Mouse (Mus musculus) liver, postnatal 0 days (tissue): ENCODE results near the gene Cox6a1. TPM values are rescaled to one million over a fixed set of nuclear protein-coding genes. Genes with fewer than 3 reads are reported as not detected.

ENCODE experiments used
- ATAC-seq: fragments of 200-750 bp; cut with Nextera tagmentation; 2 replicates; pipeline ENCODE4 v1.8.0; 2017; ENCODE audit warnings: mild to moderate bottlenecking, moderate library complexity
- DNase-seq: peaks from one replicate; pipeline ENCODE4 v3.0.0-alpha.2; 2016
- H3K27ac ChIP-seq: fragments of 300-500 bp; sonication (generic); 2 replicates; pipeline ENCODE4 v1.5.1; 2014; ENCODE audit warnings: antibody characterized with exemption, moderate library complexity, mild to moderate bottlenecking, low read depth
- H3K27me3 ChIP-seq: fragments of 300-500 bp; sonication (generic); 2 replicates; pipeline ENCODE4 v1.6.1; 2014; ENCODE audit warnings: low read length, control low read depth, mixed read lengths; ENCODE audit not compliant: insufficient read depth
- H3K36me3 ChIP-seq: fragments of 300-500 bp; sonication (generic); replicated peaks from 2 replicates; pipeline ENCODE4 v1.6.1; 2014; ENCODE audit warnings: mild to moderate bottlenecking, control low read depth, low read length, moderate library complexity, mixed read lengths; ENCODE audit not compliant: insufficient read depth
- H3K4me1 ChIP-seq: fragments of 300-500 bp; sonication (generic); 2 replicates; pipeline ENCODE4 v1.6.1; 2014; ENCODE audit warnings: antibody characterized with exemption, mild to moderate bottlenecking, control low read depth; ENCODE audit not compliant: insufficient read depth
- H3K4me2 ChIP-seq: fragments of 300-500 bp; sonication (generic); 2 replicates; pipeline ENCODE4 v1.6.1; 2014; ENCODE audit warnings: low read depth, mild to moderate bottlenecking, low read length, moderate library complexity, mixed read lengths
- H3K4me3 ChIP-seq: fragments of 300-500 bp; sonication (generic); 2 replicates; pipeline ENCODE4 v1.5.1; 2014; ENCODE audit warnings: low read depth, low read length
- H3K9ac ChIP-seq: fragments of 300-500 bp; sonication (generic); replicated peaks from 2 replicates; pipeline ENCODE4 v1.6.1; 2014; ENCODE audit warnings: mild to moderate bottlenecking, moderate library complexity
- H3K9me3 ChIP-seq: fragments of 300-500 bp; sonication (generic); 2 replicates; pipeline ENCODE4 v1.6.1; 2016; ENCODE audit warnings: mild to moderate bottlenecking, control low read depth, low read length, mixed read lengths
- CTCF ChIP-seq: sonication (generic); IDR thresholded peaks from 2 replicates; pipeline ENCODE4 v1.5.1; 2016; ENCODE audit warnings: antibody characterized with exemption, low read depth
- EP300 ChIP-seq: IDR thresholded peaks from 2 replicates; pipeline ENCODE4 v1.6.1; 2016; ENCODE audit warnings: antibody characterized with exemption, low read depth, mild to moderate bottlenecking
- WGBS: fragments of 180-500 bp; shearing (Covaris S2); extraction: QIAGEN DNeasy Blood & Tissue Kit; methylation state at CpG from one replicate; pipeline ENCODE4 v1.1.7; 2014; ENCODE audit not compliant: insufficient replicate concordance; 5-methylcytosine and 5-hydroxymethylcytosine counted together
- polyA plus RNA-seq: library from polyadenylated mRNA; unstranded; fragments of >200 nt; fragmentation: Nextera tagmentation; extraction: Ambion mirVana; gene quantifications from 2 replicates; pipeline ENCODE4 v1.2.1, GENCODE M21; 2015

Gene Cox6a1
- polyA plus RNA-seq, 1 experiment from 2014 or later = 952 TPM

DNA sequence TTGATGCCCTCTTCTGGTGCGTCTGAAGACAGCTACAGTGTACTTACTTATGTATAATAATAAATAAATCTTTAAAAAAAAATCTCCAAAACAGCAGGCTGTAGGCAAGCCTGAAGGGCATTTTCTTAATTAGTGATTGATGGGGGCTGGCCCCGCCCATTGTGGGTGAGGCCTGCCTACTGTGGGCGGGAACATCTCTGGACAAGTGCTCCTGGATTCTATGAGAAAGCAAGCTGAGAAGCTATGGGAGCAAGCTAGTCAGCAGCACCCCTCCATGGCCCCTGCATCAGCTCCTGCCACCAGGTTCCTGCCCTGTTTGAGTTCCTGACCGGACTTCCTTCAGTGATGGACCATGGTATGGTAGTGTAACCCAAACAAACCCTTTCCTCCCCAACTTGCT is 16.0 kb upstream of the Cox6a1 start:
- Histone ChIP-seq H3K27me3 (peaks cover 8% of the 10 kb centered on the region; the same call in 1 of the 2 replicates), H3K36me3 (no peaks in the 10 kb centered on the region), H3K27ac (no peak overlapping the region), H3K9me3 (no peaks in the 10 kb centered on the region), H3K4me3 (no peak overlapping the region), H3K4me1 (no peaks in the 10 kb centered on the region), H3K4me2 (no peak overlapping the region), H3K9ac (no peak overlapping the region)
- WGBS = 72% methylated on average over 4 of the region's 4 CpGs
- no peak for DNase-seq
- ATAC-seq = no peak
- TF ChIP-seq CTCF (no peak), EP300 (no peak)

DNA sequence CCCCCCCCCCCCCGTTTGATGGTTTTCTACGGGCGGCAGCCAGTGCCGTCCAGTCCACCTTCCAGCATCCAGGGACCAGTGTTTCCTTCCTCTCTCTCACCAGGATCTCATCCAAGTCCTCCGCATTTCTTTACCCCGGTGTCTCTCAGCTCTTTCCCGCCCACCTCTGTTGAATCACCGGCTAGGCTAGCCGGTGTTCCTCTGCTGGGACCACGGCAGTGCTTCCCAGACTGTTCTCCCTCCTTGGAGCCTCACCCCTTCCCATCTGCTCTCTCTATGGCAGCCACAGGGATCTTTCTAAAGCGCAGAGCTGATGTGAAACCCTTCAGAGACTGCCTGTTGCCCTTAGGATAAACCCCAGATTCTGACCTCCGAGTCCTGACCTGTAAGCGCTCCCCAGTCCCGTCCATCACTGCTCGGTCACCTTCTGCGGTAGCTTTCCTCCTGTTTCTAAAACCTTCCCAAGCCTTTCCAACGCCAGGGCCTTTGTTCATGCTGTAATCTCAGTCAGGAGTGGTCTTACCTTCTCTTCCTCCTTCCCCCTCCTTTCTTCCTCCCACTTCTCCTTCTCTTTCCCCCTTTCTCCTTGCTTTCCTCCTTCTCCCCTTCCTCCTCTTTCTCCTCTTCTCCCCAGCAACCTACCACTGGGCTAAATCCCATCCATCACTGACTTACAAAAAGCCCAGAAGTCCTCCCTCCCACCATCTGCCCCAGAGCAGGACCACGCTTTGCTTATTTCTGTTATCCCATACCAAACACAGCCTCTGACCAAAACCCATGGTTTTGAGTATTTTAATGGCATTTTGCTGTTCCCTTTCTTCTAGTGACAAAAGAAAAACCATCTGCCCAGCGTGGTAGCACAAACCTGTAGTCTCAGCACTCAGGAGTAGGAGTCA is 14.3 kb upstream of the Cox6a1 start:
- TF ChIP-seq EP300 = no peak
- no peak for TF ChIP-seq CTCF
- Histone ChIP-seq H3K9me3 (no peaks in the 10 kb centered on the region), H3K4me2 (no peak overlapping the region), H3K36me3 (no peaks in the 10 kb centered on the region), H3K27me3 (peaks cover 8% of the 10 kb centered on the region; the same call in 1 of the 2 replicates), H3K27ac (no peak overlapping the region), H3K4me1 (no peaks in the 10 kb centered on the region), H3K4me3 (no peak overlapping the region), H3K9ac (no peak overlapping the region)
- WGBS = 27% methylated on average over 16 of the region's 19 CpGs
- ATAC-seq = no peak
- no peak for DNase-seq

DNA sequence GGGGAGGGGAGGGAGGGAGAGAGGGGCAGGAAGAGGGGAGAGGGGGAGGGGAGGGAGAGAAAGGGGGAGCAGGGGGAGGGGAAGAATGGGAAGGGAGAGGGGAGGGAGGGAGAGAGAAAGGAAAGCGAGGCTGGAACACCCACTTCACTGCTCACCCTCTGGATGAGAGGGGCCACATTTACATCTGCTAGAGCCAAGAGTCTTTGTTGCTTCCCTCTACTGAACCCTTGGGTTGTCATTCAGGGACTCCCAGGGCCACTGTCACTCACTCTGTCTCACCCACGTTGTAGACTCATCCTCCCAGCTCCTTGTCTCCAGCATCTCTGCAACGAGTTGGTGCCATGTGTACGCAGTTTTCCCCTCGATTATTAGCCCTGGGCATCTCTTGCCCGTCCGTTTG is 13.4 kb upstream of the Cox6a1 start:
- H3K9me3 ChIP-seq = no peaks in the 10 kb centered on the region
- DNase-seq = no peak
- TF ChIP-seq EP300 (no peak), CTCF (no peak)
- WGBS = 30% methylated on average over 7 of the region's 7 CpGs
- H3K4me2 ChIP-seq = no peak overlapping the region
- no peak overlapping the region for H3K27ac ChIP-seq
- H3K9ac ChIP-seq = no peak overlapping the region
- no peak overlapping the region for H3K4me3 ChIP-seq
- peaks cover 8% of the 10 kb centered on the region; the same call in 1 of the 2 replicates for H3K27me3 ChIP-seq
- ATAC-seq = no peak
- H3K36me3 ChIP-seq = no peaks in the 10 kb centered on the region
- H3K4me1 ChIP-seq = no peaks in the 10 kb centered on the region

DNA sequence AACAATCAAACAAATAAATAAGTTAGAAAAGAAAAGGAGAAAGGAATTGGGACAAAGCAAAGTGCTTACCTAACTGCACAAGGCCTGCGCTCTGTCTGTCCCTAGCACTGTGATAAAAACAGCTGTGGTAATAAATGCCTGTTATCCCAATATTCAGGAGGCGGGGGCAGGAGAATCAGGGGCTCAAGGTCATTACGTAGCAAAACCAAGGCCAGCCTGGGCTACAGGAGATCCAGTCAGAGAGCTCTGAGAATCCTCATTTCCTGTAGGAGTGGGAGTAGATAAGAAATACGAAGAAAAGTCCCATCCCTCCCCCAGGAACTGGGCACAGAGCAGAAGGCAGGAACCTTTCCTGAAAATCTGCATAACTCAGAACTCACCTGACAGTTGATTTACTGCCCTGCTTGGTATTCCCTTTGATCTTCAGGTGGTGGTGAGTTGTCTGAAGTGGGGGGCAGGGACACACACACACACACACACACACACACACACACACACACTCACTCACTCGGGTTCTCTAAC is 11.1 kb upstream of the Cox6a1 start:
- H3K27ac ChIP-seq = no peak overlapping the region
- TF ChIP-seq CTCF (no peak), EP300 (no peak)
- 56% methylated on average over 5 of the region's 5 CpGs for WGBS
- no peak overlapping the region for H3K9ac ChIP-seq
- no peaks in the 10 kb centered on the region for H3K4me1 ChIP-seq
- no peak overlapping the region for H3K4me3 ChIP-seq
- H3K36me3 ChIP-seq = no peaks in the 10 kb centered on the region
- ATAC-seq (no peak), DNase-seq (no peak)
- H3K9me3 ChIP-seq = no peaks in the 10 kb centered on the region
- no peak overlapping the region for H3K4me2 ChIP-seq
- peaks cover 8% of the 10 kb centered on the region; the same call in 1 of the 2 replicates for H3K27me3 ChIP-seq

- DNase-seq (no peak), ATAC-seq (no peak)
- Histone ChIP-seq H3K36me3 (no peaks in the 10 kb centered on the region), H3K27me3 (peaks cover 8% of the 10 kb centered on the region; the same call in 1 of the 2 replicates), H3K4me3 (no peak overlapping the region), H3K4me2 (no peak overlapping the region), H3K4me1 (no peaks in the 10 kb centered on the region), H3K9me3 (no peaks in the 10 kb centered on the region), H3K9ac (no peak overlapping the region), H3K27ac (no peak overlapping the region)
- WGBS = 64% methylated on average over 8 of the region's 8 CpGs
- no peak for TF ChIP-seq EP300
- no peak for TF ChIP-seq CTCF
Measured at GRCm38 (mm10) chr5:115359438-115359837, 10.7 kb upstream of the Cox6a1 start.

- Histone ChIP-seq H3K9ac (no peak overlapping the region), H3K27me3 (peaks cover 8% of the 10 kb centered on the region; the same call in 1 of the 2 replicates), H3K27ac (no peak overlapping the region), H3K4me3 (no peak overlapping the region), H3K36me3 (no peaks in the 10 kb centered on the region), H3K4me1 (no peaks in the 10 kb centered on the region), H3K9me3 (no peaks in the 10 kb centered on the region), H3K4me2 (no peak overlapping the region)
- DNase-seq = peak; percentile 89
- ATAC-seq = peak; percentile 50; the same call in 1 of the 2 replicates
- WGBS = 3% methylated on average over 12 of the region's 12 CpGs
- TF ChIP-seq CTCF (peak; percentile 95), EP300 (no peak)
Measured at GRCm38 (mm10) chr5:115358872-115359271, 10.1 kb upstream of the Cox6a1 start.
